Mouse (Mus musculus) erythroblast, embryonic 14.5 days (primary cell): ENCODE data around the gene Hist2h3c1. TPM values are rescaled to one million over a fixed set of nuclear protein-coding genes. Genes with fewer than 3 reads are reported as not detected.
"Not testable (repeated sequence)": the region's sequence is repeated elsewhere in the genome, so short reads cannot be mapped to it uniquely, and the experiment has no call there.

Experiments
- H3K27me3 ChIP-seq: 2 replicates; pipeline ENCODE4 v1.6.1; 2012; ENCODE audit warnings: inconsistent platforms; ENCODE audit not compliant: control insufficient read depth
- H3K36me3 ChIP-seq: 2 replicates; pipeline ENCODE4 v1.6.1; 2012; ENCODE audit warnings: mild to moderate bottlenecking, inconsistent platforms; ENCODE audit not compliant: control insufficient read depth
- H3K4me1 ChIP-seq: 2 replicates; pipeline ENCODE4 v1.6.1; 2012; ENCODE audit warnings: inconsistent platforms; ENCODE audit not compliant: control insufficient read depth
- H3K4me3 ChIP-seq: replicated peaks from 2 replicates; pipeline ENCODE3; 2012; ENCODE audit warnings: moderate library complexity, mild to moderate bottlenecking, inconsistent platforms
- H3K9me3 ChIP-seq: 2 replicates; pipeline ENCODE4 v1.6.1; 2012; ENCODE audit warnings: low read length, inconsistent platforms, mixed read lengths; ENCODE audit not compliant: control insufficient read depth
- GATA1 ChIP-seq: IDR thresholded peaks from 2 replicates; pipeline ENCODE4 v1.6.1; 2012; ENCODE audit warnings: low read length, inconsistent platforms, mixed read lengths
- TAL1 ChIP-seq: IDR thresholded peaks from 3 replicates; pipeline ENCODE4 v1.6.1; 2012; ENCODE audit warnings: low read length, inconsistent platforms, mixed read lengths
- polyA plus RNA-seq: library from polyadenylated mRNA; stranded (reverse); fragments of >175 nt; gene quantifications from 2 replicates; pipeline ENCODE4 v1.2.3, GENCODE M21; 2012

Hist2h3c1 gene
- not detected in 2 replicates for polyA plus RNA-seq

- peaks cover 66% of the 10 kb centered on the region for H3K4me1 ChIP-seq
- peak within 1 kb of the TSS; percentile 76 for H3K4me3 ChIP-seq
- H3K36me3 ChIP-seq, result peaks cover 20% of the 10 kb centered on the region
- not testable (repeated sequence) for H3K27me3 ChIP-seq, H3K9me3 ChIP-seq
These were observed at the start of gene Hist2h3c1 for GRCm38 (mm10) chr3:96246427-96246856. Hist2h3c1 (plus strand) TSS chr3:96246685.

GRCm38 (mm10) chr3:96197129-96197749, 49.2 kb upstream of the Hist2h3c1 start:
- H3K27me3 ChIP-seq, result peaks cover 19% of the 10 kb centered on the region
- no peak for TF ChIP-seq GATA1
- TF ChIP-seq TAL1, result no peak
- no peaks in the 10 kb centered on the region; the same call in 1 of the 2 replicates for H3K36me3 ChIP-seq
- H3K4me1 ChIP-seq, result peaks cover 34% of the 10 kb centered on the region
- H3K9me3 ChIP-seq, result peaks cover 5% of the 10 kb centered on the region
- H3K4me3 ChIP-seq, result peak overlapping the region; percentile 85

- H3K4me3 ChIP-seq, result peak overlapping the region; percentile 85
- no peak for TF ChIP-seq GATA1
- no peak for TF ChIP-seq TAL1
These were observed 48.3 kb upstream of the Hist2h3c1 start for GRCm38 (mm10) chr3:96198181-96198580.

GRCm38 (mm10) chr3:96198601-96199251, 47.8 kb upstream of the Hist2h3c1 start:
- not testable (repeated sequence) for H3K4me3 ChIP-seq, H3K9me3 ChIP-seq, H3K36me3 ChIP-seq, H3K27me3 ChIP-seq
- peaks cover 34% of the 10 kb centered on the region for H3K4me1 ChIP-seq

More at GRCm38 (mm10) chr3:96198181-96198580, 48.3 kb upstream of the Hist2h3c1 start:
- H3K36me3 ChIP-seq, result no peaks in the 10 kb centered on the region; the same call in 1 of the 2 replicates
- peaks cover 5% of the 10 kb centered on the region for H3K9me3 ChIP-seq
- H3K27me3 ChIP-seq, result peaks cover 9% of the 10 kb centered on the region
- peaks cover 34% of the 10 kb centered on the region for H3K4me1 ChIP-seq

GRCm38 (mm10) chr3:96199731-96200130, 46.8 kb upstream of the Hist2h3c1 start:
- Histone ChIP-seq H3K4me1 (peaks cover 34% of the 10 kb centered on the region), H3K9me3 (peaks cover 5% of the 10 kb centered on the region), H3K36me3 (no peaks in the 10 kb centered on the region; the same call in 1 of the 2 replicates), H3K27me3 (no peaks in the 10 kb centered on the region), H3K4me3 (no peak overlapping the region)
- TF ChIP-seq GATA1, result no peak
- TF ChIP-seq TAL1, result no peak

- no peaks in the 10 kb centered on the region; the same call in 1 of the 2 replicates for H3K4me1 ChIP-seq
- TF ChIP-seq TAL1, result no peak
- TF ChIP-seq GATA1, result no peak
- no peaks in the 10 kb centered on the region for H3K36me3 ChIP-seq
- no peaks in the 10 kb centered on the region for H3K9me3 ChIP-seq
- H3K27me3 ChIP-seq, result peaks cover 19% of the 10 kb centered on the region
- no peak overlapping the region for H3K4me3 ChIP-seq
These were observed 38.7 kb upstream of the Hist2h3c1 start for GRCm38 (mm10) chr3:96207819-96208218.

- Histone ChIP-seq H3K9me3 (no peaks in the 10 kb centered on the region), H3K4me1 (no peaks in the 10 kb centered on the region; the same call in 1 of the 2 replicates), H3K27me3 (peaks cover 21% of the 10 kb centered on the region), H3K4me3 (no peak overlapping the region), H3K36me3 (no peaks in the 10 kb centered on the region)
- TF ChIP-seq TAL1 (no peak), GATA1 (no peak)
These were observed 37.2 kb upstream of the Hist2h3c1 start for GRCm38 (mm10) chr3:96209242-96209641.

- no peak for TF ChIP-seq GATA1
- TF ChIP-seq TAL1, result no peak
- Histone ChIP-seq H3K4me3 (peak overlapping the region; percentile 83), H3K4me1 (peaks cover 61% of the 10 kb centered on the region), H3K36me3 (peaks cover 11% of the 10 kb centered on the region), H3K27me3 (peaks cover under 1% of the 10 kb centered on the region; the same call in 1 of the 2 replicates), H3K9me3 (no peaks in the 10 kb centered on the region)
These were observed 27.3 kb upstream of the Hist2h3c1 start for GRCm38 (mm10) chr3:96219191-96219641.

GRCm38 (mm10) chr3:96219661-96220130, 26.8 kb upstream of the Hist2h3c1 start, which contains the start of the genes Bola1 and Hist2h2ab:
Bola1 (minus strand) TSS chr3:96219709.
Hist2h2ab (plus strand) TSS chr3:96219865.
- Histone ChIP-seq H3K27me3 (no peaks in the 10 kb centered on the region), H3K4me3 (peak within 1 kb of the TSS; percentile 83), H3K36me3 (peaks cover 16% of the 10 kb centered on the region), H3K4me1 (peaks cover 66% of the 10 kb centered on the region), H3K9me3 (no peaks in the 10 kb centered on the region)
- no peak for TF ChIP-seq GATA1
- TF ChIP-seq TAL1, result no peak

- Histone ChIP-seq H3K4me1 (peaks cover 71% of the 10 kb centered on the region), H3K36me3 (peaks cover 22% of the 10 kb centered on the region), H3K4me3 (peak overlapping the region; percentile 83)
- not testable (repeated sequence) for H3K27me3 ChIP-seq, H3K9me3 ChIP-seq
These were observed 26.2 kb upstream of the Hist2h3c1 start for GRCm38 (mm10) chr3:96220131-96220764.
